Comparison of ENCODE assay signal across 8 mouse cellular contexts in the genomic region with DNA sequence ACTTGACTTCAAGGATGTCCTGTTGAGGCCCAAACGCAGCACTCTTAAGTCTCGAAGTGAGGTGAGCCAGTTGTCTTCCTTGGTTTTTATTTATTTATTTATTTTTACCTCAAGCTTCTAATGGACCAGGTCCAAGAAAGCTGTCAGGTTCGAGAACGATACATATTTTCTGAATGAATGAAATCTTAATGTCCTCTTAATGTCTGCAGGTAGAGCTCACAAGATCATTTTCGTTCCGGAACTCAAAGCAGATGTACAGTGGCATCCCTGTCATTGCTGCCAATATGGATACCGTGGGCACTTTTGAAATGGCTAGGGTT. TPM values are rescaled to one million over a fixed set of nuclear protein-coding genes. Genes with fewer than 3 reads are reported as not detected.
DNase-seq lines count a peak whose midpoint lies in the region; ATAC-seq and TF ChIP-seq lines count a peak whose summit lies in the region.

No protein-coding gene starts in this region.

- no peak for TF ChIP-seq CTCF in CH12.LX (conservative IDR thresholded peaks at IDR 0.05 in 1 of 2, IDR thresholded peaks at IDR 0.05 in 1 of 2; ENCODE audit: low read depth in 2 of 2, low read length in 2 of 2)
- TF ChIP-seq CTCF in liver, embryonic 14.5 days (IDR thresholded peaks at IDR 0.05; ENCODE audit: low read depth), result no peak

- in situ Hi-C loops in CH12.LX (cut with MboI; ENCODE audit: low pct_ligation_motif_present, low pct_unique_long_range_greater_than_20kb, low sequenced_read_pairs), result no loop called here

- no peak for DNase-seq in heart, adult 11 months
- peak; percentile 33 for DNase-seq in CH12.LX (ENCODE audit: extremely low read depth)
- DNase-seq in forebrain, embryonic 14.5 days (ENCODE audit: low spot score), result no peak
- DNase-seq in liver, embryonic 14.5 days (ENCODE audit: low read depth in 3 of 3, low spot score in 3 of 3), result no peak
- no peak for DNase-seq in urinary bladder, postnatal 14 days (ENCODE audit: low spot score)
- DNase-seq in adrenal gland, postnatal 36 days, result no peak

- WGBS in heart, embryonic 12.5 days, result 71% methylated on average over 7 of the region's 7 CpGs
- WGBS in forebrain, embryonic 14.5 days, result 87% methylated on average over 7 of the region's 7 CpGs
- 56% methylated on average over 7 of the region's 7 CpGs for WGBS in liver, embryonic 14.5 days (ENCODE audit: insufficient replicate concordance)

- TF ChIP-seq POLR2A in CH12.LX (IDR thresholded peaks at IDR 0.05; ENCODE audit: low read depth, low read length), result no peak

- peak overlapping the region; percentile 44; the same call in 1 of the 2 replicates for H3K27ac ChIP-seq in heart, embryonic 12.5 days (ENCODE audit: poor library complexity, severe bottlenecking)
- H3K27ac ChIP-seq in CH12.LX (ENCODE audit: insufficient read depth, low read depth), result peak overlapping the region; percentile 80
- H3K27ac ChIP-seq in forebrain, embryonic 14.5 days (ENCODE audit: low read depth, low read length), result no peak overlapping the region
- peak overlapping the region; percentile 90 for H3K27ac ChIP-seq in liver, embryonic 14.5 days

- ATAC-seq in heart, embryonic 12.5 days (ENCODE audit: insufficient number of reproducible peaks, low FRiP score), result no peak
- ATAC-seq in forebrain, embryonic 14.5 days, result no peak
- no peak for ATAC-seq in liver, embryonic 14.5 days (ENCODE audit: insufficient read depth)
- no peak for ATAC-seq in CD4-positive, CD25-positive, alpha-beta regulatory T cell, adult 4 months

- peaks cover 42% of the 10 kb centered on the region for H3K36me3 ChIP-seq in heart, embryonic 12.5 days
- peaks cover 23 to 54% of the 10 kb centered on the region in 2 experiments for H3K36me3 ChIP-seq in CH12.LX (replicated peaks in 1 of 2; ENCODE audit: control insufficient read depth in 1 of 2, insufficient read depth in 1 of 2, low read length in 1 of 2)
- peaks cover 34% of the 10 kb centered on the region for H3K36me3 ChIP-seq in forebrain, embryonic 14.5 days (ENCODE audit: control insufficient read depth, insufficient read depth, low read length)
- H3K36me3 ChIP-seq in liver, embryonic 14.5 days (replicated peaks; ENCODE audit: control insufficient read depth, insufficient read depth, low read depth), result peaks cover 22% of the 10 kb centered on the region

- dilution Hi-C loops in CH12.LX (cut with MboI; ENCODE audit: extremely low pct_ligation_motif_present, extremely low pct_unique_long_range_greater_than_20kb, low sequenced_read_pairs), result no loop called here

- no peaks in the 10 kb centered on the region for H3K9me3 ChIP-seq in heart, embryonic 12.5 days (replicated peaks)
- no peaks in the 10 kb centered on the region for H3K9me3 ChIP-seq in CH12.LX (replicated peaks; ENCODE audit: low read length)
- no peaks in the 10 kb centered on the region for H3K9me3 ChIP-seq in forebrain, embryonic 14.5 days (replicated peaks; ENCODE audit: control insufficient read depth, low read length)
- H3K9me3 ChIP-seq in liver, embryonic 14.5 days (ENCODE audit: control insufficient read depth, low read length), result no peaks in the 10 kb centered on the region

- H3K4me3 ChIP-seq in heart, embryonic 12.5 days, result peak overlapping the region; percentile 93
- peak overlapping the region; percentile 56 to 76 (median 68) for H3K4me3 ChIP-seq in CH12.LX (replicated peaks in 1 of 3; ENCODE audit: low read depth in 2 of 3, low read length in 2 of 3, poor library complexity in 1 of 3)
- H3K4me3 ChIP-seq in forebrain, embryonic 14.5 days (ENCODE audit: low read depth, low read length), result peak overlapping the region; percentile 86
- peak overlapping the region; percentile 90 to 99 for H3K4me3 ChIP-seq in liver, embryonic 14.5 days (ENCODE audit: insufficient read depth in 1 of 2, low read depth in 2 of 2, low read length in 2 of 2)

- TF ChIP-seq RAD21 in CH12.LX (IDR thresholded peaks at IDR 0.05; ENCODE audit: low read depth, low read length), result no peak

- no peaks in the 10 kb centered on the region for H3K27me3 ChIP-seq in heart, embryonic 12.5 days (replicated peaks)
- no peaks in the 10 kb centered on the region for H3K27me3 ChIP-seq in CH12.LX (replicated peaks)
- H3K27me3 ChIP-seq in forebrain, embryonic 14.5 days (replicated peaks; ENCODE audit: control insufficient read depth, insufficient read depth, low read length), result no peaks in the 10 kb centered on the region
- no peaks in the 10 kb centered on the region for H3K27me3 ChIP-seq in liver, embryonic 14.5 days (ENCODE audit: control insufficient read depth, insufficient read depth, low read length)

- TF ChIP-seq EP300 in CH12.LX (IDR thresholded peaks at IDR 0.05; ENCODE audit: low read length), result no peak
- TF ChIP-seq EP300 in liver, embryonic 14.5 days (IDR thresholded peaks at IDR 0.05; ENCODE audit: low read depth), result no peak

- H3K4me2 ChIP-seq in heart, embryonic 12.5 days, result peak overlapping the region; percentile 97
- H3K4me2 ChIP-seq in CH12.LX (ENCODE audit: insufficient read depth, low read depth, poor library complexity, severe bottlenecking), result peak overlapping the region; percentile 95
- peak overlapping the region; percentile 96 for H3K4me2 ChIP-seq in forebrain, embryonic 14.5 days (ENCODE audit: low read length)
- peak overlapping the region; percentile 95 for H3K4me2 ChIP-seq in liver, embryonic 14.5 days (ENCODE audit: low read depth)

- H3K4me1 ChIP-seq in heart, embryonic 12.5 days (replicated peaks), result peaks cover 18% of the 10 kb centered on the region
- H3K4me1 ChIP-seq in CH12.LX (ENCODE audit: control insufficient read depth in 1 of 2, insufficient read depth in 2 of 2), result peaks cover 15 to 60% of the 10 kb centered on the region in 2 experiments; a peak in 3 of 4 replicates
- peaks cover 16% of the 10 kb centered on the region for H3K4me1 ChIP-seq in forebrain, embryonic 14.5 days (ENCODE audit: control insufficient read depth, insufficient read depth, low read length)
- peaks cover 3 to 4% of the 10 kb centered on the region in 2 experiments; a peak in 2 of 4 replicates for H3K4me1 ChIP-seq in liver, embryonic 14.5 days (replicated peaks; ENCODE audit: control insufficient read depth in 2 of 2, insufficient read depth in 2 of 2, low read length in 1 of 2)

- H3K9ac ChIP-seq in heart, embryonic 12.5 days, result peak overlapping the region; percentile 73
- peak overlapping the region; percentile 89 for H3K9ac ChIP-seq in CH12.LX (ENCODE audit: insufficient read depth, low read depth)
- H3K9ac ChIP-seq in forebrain, embryonic 14.5 days (ENCODE audit: low read length), result peak overlapping the region; percentile 81
- peak overlapping the region; percentile 90 for H3K9ac ChIP-seq in liver, embryonic 14.5 days (replicated peaks)

- peaks cover 40% of the 10 kb centered on the region for H3K79me2 ChIP-seq in CH12.LX (replicated peaks; ENCODE audit: control insufficient read depth, extremely low read depth, insufficient read depth, poor library complexity, severe bottlenecking)

RNA-seq across cellular contexts. Expression of gene Nedd8, which starts 0.8 kb away (rescaled TPM):
- polyA plus RNA-seq in heart, embryonic 12.5 days (2016; fragmentation: Nextera tagmentation; extraction: Ambion mirVana), result 457 and 491 TPM in 2 replicates
- total RNA-seq in CH12.LX (2012; rRNA removed) (378 and 515 TPM in 2 replicates), CH12.LX (2014; rRNA removed) (272 and 276 TPM in 2 replicates)
- polyA plus RNA-seq in CH12.LX (2012; ENCODE audit: insufficient read length, low read depth), result 513 and 653 TPM in 2 replicates
- 622 and 707 TPM in 2 replicates for polyA plus RNA-seq in forebrain, embryonic 14.5 days (2014; fragmentation: Nextera tagmentation; extraction: Ambion mirVana)
- 101 and 168 TPM in 2 replicates for polyA plus RNA-seq in liver, embryonic 14.5 days (2012; rRNA removed)
- 279 and 286 TPM in 2 replicates for polyA plus RNA-seq in liver, embryonic 14.5 days (2014; fragmentation: Nextera tagmentation; extraction: Ambion mirVana)
- 100 to 1,000 TPM; 338 to 343 TPM for polyA plus RNA-seq in CD4-positive, CD25-positive, alpha-beta regulatory T cell, adult 4 months (2017; shearing (Covaris generic))
- 100 to 1,000 TPM; 335 to 393 TPM for total RNA-seq in adrenal gland, postnatal 36 days (2021)

RNA-seq across cellular contexts. Expression of gene Gmpr2, which starts 1.0 kb away (rescaled TPM):
- 39.8 and 44.6 TPM in 2 replicates for polyA plus RNA-seq in heart, embryonic 12.5 days (2016; fragmentation: Nextera tagmentation; extraction: Ambion mirVana)
- total RNA-seq in CH12.LX (2012; rRNA removed) (34.3 and 37.3 TPM in 2 replicates), CH12.LX (2014; rRNA removed) (51.3 and 54.9 TPM in 2 replicates)
- polyA plus RNA-seq in CH12.LX (2012; ENCODE audit: insufficient read length, low read depth), result 34.7 and 44.3 TPM in 2 replicates
- 48.7 and 49.6 TPM in 2 replicates for polyA plus RNA-seq in forebrain, embryonic 14.5 days (2014; fragmentation: Nextera tagmentation; extraction: Ambion mirVana)
- polyA plus RNA-seq in liver, embryonic 14.5 days (2012; rRNA removed), result 10.6 and 14.1 TPM in 2 replicates
- 17.9 and 18.2 TPM in 2 replicates for polyA plus RNA-seq in liver, embryonic 14.5 days (2014; fragmentation: Nextera tagmentation; extraction: Ambion mirVana)
- polyA plus RNA-seq in CD4-positive, CD25-positive, alpha-beta regulatory T cell, adult 4 months (2017; shearing (Covaris generic)), result 10 to 100 TPM; 29.8 to 34.1 TPM
- total RNA-seq in adrenal gland, postnatal 36 days (2021), result 10 to 100 TPM; 26.6 to 28.9 TPM

RNA-seq across cellular contexts. Expression of gene Tinf2, which starts 8.9 kb away (rescaled TPM):
- 36.1 and 37.6 TPM in 2 replicates for polyA plus RNA-seq in heart, embryonic 12.5 days (2016; fragmentation: Nextera tagmentation; extraction: Ambion mirVana)
- total RNA-seq in CH12.LX (2012; rRNA removed) (25.2 and 29.1 TPM in 2 replicates), CH12.LX (2014; rRNA removed) (21.4 and 23.3 TPM in 2 replicates)
- 31.1 and 33.2 TPM in 2 replicates for polyA plus RNA-seq in CH12.LX (2012; ENCODE audit: insufficient read length, low read depth)
- 30.6 and 37.5 TPM in 2 replicates for polyA plus RNA-seq in forebrain, embryonic 14.5 days (2014; fragmentation: Nextera tagmentation; extraction: Ambion mirVana)
- 13.4 and 16.6 TPM in 2 replicates for polyA plus RNA-seq in liver, embryonic 14.5 days (2012; rRNA removed)
- 19.0 and 19.3 TPM in 2 replicates for polyA plus RNA-seq in liver, embryonic 14.5 days (2014; fragmentation: Nextera tagmentation; extraction: Ambion mirVana)
- polyA plus RNA-seq in CD4-positive, CD25-positive, alpha-beta regulatory T cell, adult 4 months (2017; shearing (Covaris generic)), result 10 to 100 TPM; 26.4 to 29.2 TPM
- 10 to 100 TPM; 30.8 to 35.6 TPM for total RNA-seq in adrenal gland, postnatal 36 days (2021)

RNA-seq across cellular contexts. Expression of gene Mdp1, which starts 12.4 kb away (rescaled TPM):
- 74.1 and 76.7 TPM in 2 replicates for polyA plus RNA-seq in heart, embryonic 12.5 days (2016; fragmentation: Nextera tagmentation; extraction: Ambion mirVana)
- total RNA-seq in CH12.LX (2012; rRNA removed) (25.1 and 25.6 TPM in 2 replicates), CH12.LX (2014; rRNA removed) (30.9 and 39.0 TPM in 2 replicates)
- polyA plus RNA-seq in CH12.LX (2012; ENCODE audit: insufficient read length, low read depth), result 23.4 and 26.0 TPM in 2 replicates
- polyA plus RNA-seq in forebrain, embryonic 14.5 days (2014; fragmentation: Nextera tagmentation; extraction: Ambion mirVana), result 62.7 and 64.4 TPM in 2 replicates
- 11.6 and 13.4 TPM in 2 replicates for polyA plus RNA-seq in liver, embryonic 14.5 days (2012; rRNA removed)
- 15.5 and 16.6 TPM in 2 replicates for polyA plus RNA-seq in liver, embryonic 14.5 days (2014; fragmentation: Nextera tagmentation; extraction: Ambion mirVana)
- polyA plus RNA-seq in CD4-positive, CD25-positive, alpha-beta regulatory T cell, adult 4 months (2017; shearing (Covaris generic)), result 100 to 1,000 TPM in 1 of 2 experiments, 10 to 100 TPM in 1; 92.4 to 106 TPM
- total RNA-seq in adrenal gland, postnatal 36 days (2021), result 10 to 100 TPM; 43.6 to 76.9 TPM

RNA-seq across cellular contexts. Expression of gene Tssk4, which starts 22.7 kb away (rescaled TPM):
- polyA plus RNA-seq in heart, embryonic 12.5 days (2016; fragmentation: Nextera tagmentation; extraction: Ambion mirVana), result 0.45 and 0.60 TPM in 2 replicates
- total RNA-seq in CH12.LX (2012; rRNA removed), result 0.29 and 0.30 TPM in 2 replicates
- total RNA-seq in CH12.LX (2014; rRNA removed), result 0.14 TPM in 1 of 2 replicates, not detected in the other
- polyA plus RNA-seq in CH12.LX (2012; ENCODE audit: insufficient read length, low read depth), result 0.26 and 0.31 TPM in 2 replicates
- 0.17 and 0.20 TPM in 2 replicates for polyA plus RNA-seq in forebrain, embryonic 14.5 days (2014; fragmentation: Nextera tagmentation; extraction: Ambion mirVana)
- 0.34 and 0.39 TPM in 2 replicates for polyA plus RNA-seq in liver, embryonic 14.5 days (2012; rRNA removed)
- 0.19 and 0.23 TPM in 2 replicates for polyA plus RNA-seq in liver, embryonic 14.5 days (2014; fragmentation: Nextera tagmentation; extraction: Ambion mirVana)
- 1 to 10 TPM in 1 of 2 experiments, under 1 TPM in 1; 0.69 to 1.3 TPM for polyA plus RNA-seq in CD4-positive, CD25-positive, alpha-beta regulatory T cell, adult 4 months (2017; shearing (Covaris generic))
- 1 to 10 TPM; 1.6 to 1.7 TPM for total RNA-seq in adrenal gland, postnatal 36 days (2021)
